Mouse (Mus musculus): ENCODE results near the gene Wwc1.

DNA sequence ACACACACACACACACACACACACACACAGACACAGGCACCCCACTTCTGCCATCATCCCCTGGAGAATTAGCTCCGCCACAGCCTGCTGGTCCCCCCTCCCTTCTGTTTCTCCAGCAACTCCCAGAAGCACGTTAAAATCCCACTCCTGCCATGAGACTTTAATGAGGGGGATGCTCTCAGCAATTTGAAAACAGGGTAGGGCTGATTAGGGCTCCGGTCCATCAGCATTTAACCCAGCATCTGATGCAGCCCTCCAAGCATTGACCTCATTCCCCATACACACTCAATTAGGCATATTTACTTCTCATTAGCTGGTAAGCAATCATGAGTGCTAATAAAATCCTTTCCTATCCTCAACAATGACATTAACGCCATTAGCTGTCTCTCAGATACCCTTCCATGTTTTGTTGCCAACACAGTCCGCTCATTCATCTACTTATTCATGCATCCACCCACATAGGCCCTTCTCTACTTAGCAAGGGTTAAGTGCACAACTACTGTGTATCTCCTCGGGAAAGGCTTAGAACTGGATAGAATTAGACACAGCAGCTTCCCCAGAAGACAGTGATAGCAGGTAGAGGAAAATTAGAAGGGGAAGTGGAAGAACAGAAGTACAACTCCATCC, 66.8 kb downstream of the Wwc1 start:
- no peak for TF ChIP-seq CTCF (IDR thresholded peaks at IDR 0.05; ENCODE audit: insufficient read depth, low read depth, low read length)
- no peak for TF ChIP-seq POLR2A (IDR thresholded peaks at IDR 0.05; ENCODE audit: insufficient read depth, low read depth, low read length)

Measured in olfactory bulb, adult 2 months (tissue).